Mouse (Mus musculus): ENCODE measurements around the gene Dkk2.

Gene Dkk2

GRCm38 (mm10) chr3:132122581-132122980 is 37.5 kb downstream of the Dkk2 start:
- DNase-seq (ENCODE audit: low spot score in 2 of 2): no peak

DNA sequence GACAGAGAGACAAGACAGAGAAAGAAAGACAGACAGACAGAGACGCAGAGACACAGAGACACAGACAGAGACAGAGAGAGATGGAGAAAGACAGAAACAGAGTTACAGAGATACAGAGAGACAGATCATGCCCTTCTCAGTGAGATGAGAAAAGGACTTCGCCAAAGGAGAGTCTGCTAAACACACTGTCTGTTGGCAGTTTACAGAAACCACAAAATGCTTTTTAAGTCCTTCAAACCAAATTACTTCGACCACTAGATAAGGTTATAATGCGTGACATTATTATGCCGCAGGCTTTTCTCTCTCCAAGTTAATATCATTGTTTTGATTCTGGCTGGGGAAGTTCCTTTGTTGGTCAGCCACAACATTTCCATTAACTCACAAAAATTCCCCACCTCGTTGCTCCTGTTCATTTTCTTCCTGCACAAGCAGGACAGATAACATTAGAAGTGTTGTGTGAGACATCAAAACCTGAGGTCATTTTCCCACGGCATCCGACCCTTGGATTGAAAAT is 40.2 kb downstream of the Dkk2 start:
- no peak for DNase-seq (ENCODE audit: low spot score in 2 of 2)

GRCm38 (mm10) chr3:132129730-132130274 is 44.7 kb downstream of the Dkk2 start:
- DNase-seq (ENCODE audit: low spot score in 2 of 2): no peak

GRCm38 (mm10) chr3:132130781-132131180 is 45.7 kb downstream of the Dkk2 start:
- no peak for DNase-seq (ENCODE audit: low spot score in 2 of 2)

DNA sequence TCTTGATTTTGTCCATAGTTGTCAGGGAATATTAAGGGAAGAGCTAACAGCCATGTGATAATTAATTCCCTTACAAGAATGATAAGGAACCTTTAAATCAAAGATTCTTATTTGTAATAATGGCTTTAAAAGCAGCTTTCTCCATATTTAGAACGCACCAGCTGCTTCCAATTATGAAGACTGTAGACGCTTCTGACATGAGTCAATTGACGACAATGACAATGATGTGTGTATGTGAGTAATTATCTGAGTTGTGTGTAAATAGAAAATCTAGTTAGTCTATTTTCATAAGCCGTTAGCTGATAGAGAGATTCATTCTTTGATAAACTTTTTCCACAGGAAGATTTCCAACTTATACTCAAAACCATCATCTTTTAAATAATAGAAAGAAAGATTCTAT is 46.8 kb downstream of the Dkk2 start:
- no peak for DNase-seq (ENCODE audit: low spot score in 2 of 2)

- DNase-seq (ENCODE audit: low spot score in 2 of 2): no peak
These were observed 49.4 kb downstream of the Dkk2 start for GRCm38 (mm10) chr3:132134502-132134901.

GRCm38 (mm10) chr3:132137802-132138378 is 52.8 kb downstream of the Dkk2 start:
- DNase-seq (ENCODE audit: low spot score in 2 of 2): no peak

GRCm38 (mm10) chr3:132141031-132141430 is 55.9 kb downstream of the Dkk2 start:
- no peak for DNase-seq (ENCODE audit: low spot score in 2 of 2)

- DNase-seq (ENCODE audit: low spot score in 2 of 2): no peak
These were observed 64.4 kb downstream of the Dkk2 start for GRCm38 (mm10) chr3:132149446-132150025.

DNA sequence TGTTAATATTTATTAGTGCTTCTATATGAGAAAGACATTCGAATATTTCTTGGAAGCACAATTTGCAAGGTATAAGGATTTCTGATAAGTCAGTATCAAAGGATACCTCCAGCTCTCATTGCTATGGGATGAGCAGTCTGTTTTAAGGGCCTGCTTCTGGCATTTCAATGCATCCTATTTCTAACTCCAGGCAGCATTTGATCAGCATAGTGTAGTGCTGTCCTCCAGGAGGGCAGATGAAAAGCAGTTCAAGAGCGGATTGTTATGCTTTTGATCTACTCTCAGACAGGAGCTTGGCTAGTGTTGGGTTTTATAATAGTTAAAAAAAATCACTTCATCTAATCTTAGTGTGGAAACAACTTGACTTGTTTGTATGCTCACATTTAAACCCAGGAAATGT is 73.7 kb downstream of the Dkk2 start:
- DNase-seq (ENCODE audit: low spot score in 2 of 2): no peak

DNA sequence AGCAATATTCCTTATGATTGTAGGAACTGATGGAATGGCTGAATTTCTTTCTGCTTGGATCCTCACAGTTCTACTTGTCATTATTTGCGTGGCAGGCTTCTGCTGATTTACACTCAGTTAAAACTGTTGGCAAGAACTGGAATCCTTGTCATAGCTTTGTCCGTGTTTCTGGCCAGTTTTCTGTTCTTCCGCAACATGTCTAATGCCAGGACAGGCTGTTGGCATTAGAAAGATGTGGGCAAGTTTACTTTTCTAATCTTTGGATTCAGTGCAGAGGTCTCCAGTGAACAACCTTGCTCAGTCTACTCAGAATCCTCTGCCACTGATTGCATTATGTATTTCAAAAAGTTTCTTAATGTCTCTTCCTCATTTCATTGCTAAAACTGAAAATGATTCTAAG is 83.8 kb downstream of the Dkk2 start:
- no peak for DNase-seq (ENCODE audit: low spot score in 2 of 2)

GRCm38 (mm10) chr3:132186888-132187552 is 101.9 kb downstream of the Dkk2 start:
- DNase-seq (ENCODE audit: low spot score in 2 of 2): no peak

DNA sequence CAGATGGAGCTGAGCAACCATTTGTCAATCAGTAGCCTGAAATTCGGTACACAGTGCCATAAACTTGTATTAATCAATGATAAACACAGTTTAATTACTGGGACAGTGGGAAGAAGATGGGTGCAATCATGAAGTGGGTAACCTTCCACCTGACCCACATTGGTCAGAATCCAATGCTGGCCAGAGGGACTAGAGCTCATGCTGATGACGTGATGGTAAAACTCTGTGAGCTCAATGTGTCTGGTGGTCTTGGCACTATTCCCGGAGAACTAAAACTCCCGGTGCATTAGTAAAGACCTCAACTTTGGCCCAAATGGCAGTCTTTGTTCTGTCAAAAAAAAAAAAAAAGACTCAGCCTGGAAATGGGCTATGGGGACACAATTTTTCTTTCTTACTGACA is 116.9 kb downstream of the Dkk2 start:
- no peak for DNase-seq (ENCODE audit: low spot score in 2 of 2)

- no peak for DNase-seq (ENCODE audit: low spot score in 2 of 2)
These were observed 117.6 kb downstream of the Dkk2 start for GRCm38 (mm10) chr3:132202665-132203064.

DNA sequence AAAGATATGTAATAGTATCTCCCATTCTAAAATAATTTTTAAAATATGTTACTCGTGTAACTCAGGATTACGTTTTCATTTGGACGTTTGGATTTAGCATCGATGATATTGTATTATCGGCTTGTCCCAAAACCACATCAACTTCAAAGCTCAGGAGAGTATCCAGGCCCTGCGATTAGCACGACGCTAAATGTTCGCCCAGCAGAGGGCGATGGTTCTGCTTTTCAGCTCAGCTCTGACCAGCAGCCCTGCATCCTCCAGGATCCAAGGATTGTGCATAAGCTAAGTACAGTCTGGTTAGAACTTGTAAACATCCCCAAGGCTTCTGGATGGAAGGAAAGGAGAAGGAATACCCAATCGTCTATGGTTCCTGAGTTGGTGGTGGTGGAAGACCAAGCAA is 122.4 kb downstream of the Dkk2 start:
- no peak for DNase-seq (ENCODE audit: low spot score in 2 of 2)

- DNase-seq (ENCODE audit: low spot score in 2 of 2): no peak
These were observed 126.2 kb downstream of the Dkk2 start for GRCm38 (mm10) chr3:132211260-132211659.

GRCm38 (mm10) chr3:132219977-132220487 is 134.9 kb downstream of the Dkk2 start:
- no peak for DNase-seq (ENCODE audit: low spot score in 2 of 2)

DNA sequence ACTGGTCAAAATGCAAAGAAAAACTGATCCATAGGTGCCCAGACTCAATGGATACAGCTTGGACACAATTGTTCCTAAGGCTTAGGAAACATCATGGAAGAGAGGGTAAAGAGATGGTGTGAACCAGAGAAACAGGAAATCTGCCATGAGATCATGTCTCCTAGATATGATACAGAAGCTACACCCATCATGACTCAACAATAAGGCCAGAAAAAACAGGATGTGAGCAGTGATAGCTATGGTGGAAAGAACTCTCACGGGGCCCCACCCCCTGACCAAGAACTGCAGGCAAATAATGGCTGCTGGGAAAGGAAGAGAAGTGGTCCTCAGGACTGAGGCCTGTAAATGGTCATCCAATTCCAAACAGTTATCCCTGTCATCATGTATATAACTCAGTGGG is 142.5 kb downstream of the Dkk2 start:
- no peak for DNase-seq (ENCODE audit: low spot score in 2 of 2)

Data from spleen, postnatal 10 days (tissue).